Mouse (Mus musculus): Measurements from ENCODE around the gene Gps1.

DNA sequence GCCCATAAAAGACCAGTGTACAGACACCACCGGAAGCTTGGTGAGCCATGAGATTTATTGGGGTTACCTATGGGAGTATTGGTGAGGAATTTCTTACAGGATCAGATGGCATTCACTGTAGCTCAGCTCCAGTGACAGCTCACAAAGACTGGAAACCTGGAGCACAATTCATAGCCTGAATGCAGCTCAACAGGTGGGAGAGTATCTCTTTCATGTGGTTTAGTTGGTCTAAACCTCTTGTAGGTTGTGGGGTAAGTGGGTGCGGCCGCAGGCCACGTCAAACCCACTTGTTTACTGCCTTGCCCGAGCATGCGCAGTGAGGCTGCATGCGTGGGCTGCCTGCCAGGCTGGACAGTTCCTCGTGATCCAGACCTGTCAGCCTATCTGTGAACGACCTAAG lies 23.8 kb upstream of the Gps1 start:
- TF ChIP-seq MAFK (IDR thresholded peaks at IDR 0.05; ENCODE audit: insufficient replicate concordance, low read length): no peak
- TF ChIP-seq CTCF (conservative IDR thresholded peaks at IDR 0.05 in 1 of 2, IDR thresholded peaks at IDR 0.05 in 1 of 2; ENCODE audit: low read depth in 2 of 2, low read length in 2 of 2): no peak
- TF ChIP-seq HCFC1 (IDR thresholded peaks at IDR 0.05; ENCODE audit: low read depth, low read length): no peak
- no peak for TF ChIP-seq GABPA (IDR thresholded peaks at IDR 0.05; ENCODE audit: insufficient replicate concordance, low read depth, low read length)
- TF ChIP-seq POLR2A (IDR thresholded peaks at IDR 0.05; ENCODE audit: low read depth, low read length): no peak
- no peak for TF ChIP-seq IRF4 (IDR thresholded peaks at IDR 0.05; ENCODE audit: low read depth, low read length)

All from CH12.LX (cell line).